Mouse (Mus musculus): ENCODE results near the gene Ticam1.

- TF ChIP-seq EP300 (IDR thresholded peaks at IDR 0.05; ENCODE audit: low read depth) (no peak), CTCF (IDR thresholded peaks at IDR 0.05; ENCODE audit: low read depth) (no peak)
Measured at GRCm38 (mm10) chr17:56257181-56257894, 19.2 kb downstream of the Ticam1 start.
